Mouse (Mus musculus): Measurements from ENCODE around the gene Cish.

- TF ChIP-seq CTCF (IDR thresholded peaks at IDR 0.05; ENCODE audit: control insufficient read depth, insufficient read depth, low read length) (no peak), POLR2A (IDR thresholded peaks at IDR 0.05; ENCODE audit: borderline replicate concordance, control insufficient read depth, low read depth, low read length) (no peak)
These were observed 38.5 kb downstream of the Cish start for GRCm38 (mm10) chr9:107334356-107334755.

Data from bone marrow, adult 2 months (tissue).